Mouse (Mus musculus): Measurements from ENCODE around the gene Marcks.
A peak's percentile ranks its signal among the peaks of the same experiment; 100 is the strongest.

Marcks gene

DNA sequence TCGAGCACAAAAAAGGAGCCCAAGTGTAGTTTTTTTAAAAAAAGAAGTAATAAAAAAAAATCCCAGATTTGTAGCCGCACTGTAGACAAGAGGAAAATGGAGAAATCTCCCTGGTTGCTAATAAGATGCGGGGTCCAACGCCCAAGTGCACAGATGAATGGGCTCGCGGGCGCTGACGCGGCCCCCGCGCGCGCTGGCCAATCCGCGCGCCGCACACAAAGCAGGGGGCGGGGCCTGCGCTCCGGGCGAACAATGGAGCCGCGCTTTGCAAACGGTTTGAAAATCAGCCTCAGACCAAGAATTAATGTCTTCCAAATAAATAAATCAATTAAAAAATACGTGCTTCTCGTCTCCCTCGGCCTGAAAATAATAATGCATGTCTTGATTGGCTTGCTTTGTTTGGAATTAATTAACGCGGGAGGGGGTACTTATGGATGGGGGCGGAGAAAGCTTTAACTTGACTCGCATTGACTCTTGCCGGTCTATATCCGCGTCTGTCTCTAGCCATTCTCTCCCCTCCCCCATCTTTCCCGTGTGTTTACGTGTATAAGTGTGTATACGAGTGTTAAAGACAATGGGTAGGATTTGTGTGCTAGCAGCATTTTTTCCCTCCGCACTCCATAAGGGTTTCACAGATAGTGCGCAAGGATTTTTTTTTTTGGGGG lies at the start of gene Marcks:
Gene Marcks (minus strand): TSS at position 143 of the 665 bp plus-strand sequence.
- peak; percentile 89 for DNase-seq (ENCODE audit: low spot score in 2 of 2)

- no peak for DNase-seq (ENCODE audit: low spot score in 2 of 2)
These were observed 38.4 kb upstream of the Marcks start for GRCm38 (mm10) chr10:37177071-37177470.

GRCm38 (mm10) chr10:37172416-37172950 lies 33.8 kb upstream of the Marcks start:
- DNase-seq (ENCODE audit: low spot score in 2 of 2): no peak

DNA sequence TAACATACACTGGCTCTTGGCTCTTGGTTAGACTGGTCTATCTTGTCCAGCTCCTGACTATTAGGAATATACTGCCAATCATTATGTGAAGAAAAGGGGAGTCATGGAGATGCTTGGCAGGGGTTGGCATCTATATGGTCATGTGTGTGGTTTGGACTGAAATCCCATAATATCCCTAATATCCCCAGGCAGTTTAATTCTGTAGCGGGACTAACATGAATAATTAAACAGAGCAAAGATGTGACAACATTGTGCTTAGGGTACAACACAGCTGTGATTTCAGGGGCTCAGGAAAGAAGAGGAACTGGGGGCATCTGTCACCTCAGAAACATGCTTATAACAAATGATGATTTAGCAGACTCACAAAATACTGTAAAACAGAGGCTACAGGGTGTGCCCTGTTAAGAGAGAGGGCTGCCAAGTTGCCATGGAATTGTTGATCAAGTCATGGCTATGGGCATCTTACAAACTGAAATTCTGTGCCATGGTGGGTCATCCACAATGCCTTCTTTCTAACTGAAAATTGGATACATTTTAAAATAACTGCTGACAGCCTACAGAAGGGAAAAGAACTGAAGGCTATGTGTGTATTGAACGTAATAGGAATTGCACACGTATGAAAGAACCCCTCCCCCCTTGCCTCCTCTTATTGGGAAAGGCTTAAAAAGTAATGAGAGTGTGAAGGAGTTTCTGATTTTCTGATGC lies 33.1 kb upstream of the Marcks start:
- DNase-seq (ENCODE audit: low spot score in 2 of 2): no peak

DNA sequence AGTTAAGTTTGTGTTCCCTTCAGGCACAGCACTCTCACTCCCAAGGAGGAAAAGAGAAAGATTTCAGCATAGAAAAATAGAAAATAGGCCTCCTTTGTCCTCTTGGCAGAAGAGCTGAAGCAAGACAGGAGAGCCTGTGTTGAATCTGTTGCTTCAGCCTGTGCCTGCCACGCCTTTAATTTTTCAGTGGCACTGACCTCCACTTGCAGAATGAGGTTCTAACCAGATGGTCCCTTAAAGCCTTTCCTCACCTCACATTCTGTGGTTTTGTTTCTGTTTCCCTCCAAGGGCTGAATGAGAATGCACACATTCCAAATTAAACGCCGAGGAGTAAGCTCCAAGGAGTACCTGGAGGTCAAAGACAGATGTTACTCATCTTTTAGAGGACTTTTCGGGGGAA lies 32.2 kb upstream of the Marcks start:
- DNase-seq (ENCODE audit: low spot score in 2 of 2): no peak

GRCm38 (mm10) chr10:37170466-37170865 lies 31.7 kb upstream of the Marcks start:
- DNase-seq (ENCODE audit: low spot score in 2 of 2): peak in 1 of 2 experiments; percentile 23

DNA sequence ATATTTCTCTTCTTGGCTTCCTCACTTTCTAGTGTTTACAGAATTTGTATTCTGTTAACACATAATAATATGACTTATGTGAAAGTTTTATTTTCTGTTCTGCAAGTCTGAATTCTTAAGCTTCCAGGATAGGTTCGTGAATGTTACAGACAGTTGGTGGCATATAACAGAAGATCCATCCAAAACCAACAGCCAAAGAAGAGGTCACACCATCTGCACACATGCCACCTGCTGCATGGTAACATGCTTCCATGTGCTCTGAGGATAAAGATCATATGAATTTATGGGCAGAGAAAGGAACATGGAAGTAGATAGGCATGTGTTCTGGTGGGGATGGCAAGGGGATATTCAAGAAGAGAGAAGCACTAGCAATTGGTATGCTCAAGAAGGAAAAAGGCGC lies 28.8 kb upstream of the Marcks start:
- no peak for DNase-seq (ENCODE audit: low spot score in 2 of 2)

DNA sequence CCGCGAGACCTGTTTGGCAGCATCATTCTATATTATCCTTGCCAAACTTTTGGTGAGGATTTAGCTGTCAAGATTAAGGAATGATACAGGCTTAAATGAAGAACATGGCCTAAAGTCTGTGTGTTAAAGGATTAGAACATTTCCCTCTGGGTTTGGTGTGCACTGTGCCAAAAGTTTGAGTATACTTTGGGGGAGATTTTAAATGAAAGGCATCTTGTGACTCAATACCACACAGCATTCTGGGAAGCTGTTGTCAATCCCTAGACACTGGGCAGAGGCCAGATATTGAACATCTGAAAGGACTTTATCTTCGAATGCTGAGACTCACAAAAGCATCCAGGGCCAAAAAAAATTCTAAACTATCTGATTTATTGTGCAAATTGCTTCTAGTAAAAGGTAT lies 21.0 kb upstream of the Marcks start:
- DNase-seq (ENCODE audit: low spot score in 2 of 2): no peak

DNA sequence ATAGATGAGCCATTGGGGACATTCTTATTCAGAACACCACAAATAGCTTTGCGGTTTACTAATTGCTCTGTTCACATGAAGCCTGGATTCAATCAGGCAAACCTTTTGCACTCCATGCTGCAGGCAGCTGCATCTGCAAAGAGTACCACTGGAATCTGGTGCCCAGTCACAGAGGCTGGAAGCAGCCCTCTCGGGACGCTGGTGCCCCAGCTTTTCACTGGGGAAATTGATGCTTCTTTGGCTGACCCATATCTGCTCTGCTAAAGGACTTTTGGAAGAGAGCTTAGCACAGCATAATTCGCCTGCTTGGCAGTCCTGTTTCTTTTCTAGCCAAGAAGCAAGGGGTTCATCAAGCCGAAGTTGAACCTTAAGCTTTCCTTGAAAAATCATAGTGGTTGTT lies 18.4 kb upstream of the Marcks start:
- DNase-seq (ENCODE audit: low spot score in 2 of 2): no peak

- no peak for DNase-seq (ENCODE audit: low spot score in 2 of 2)
These were observed 16.4 kb upstream of the Marcks start for GRCm38 (mm10) chr10:37155131-37155530.

DNA sequence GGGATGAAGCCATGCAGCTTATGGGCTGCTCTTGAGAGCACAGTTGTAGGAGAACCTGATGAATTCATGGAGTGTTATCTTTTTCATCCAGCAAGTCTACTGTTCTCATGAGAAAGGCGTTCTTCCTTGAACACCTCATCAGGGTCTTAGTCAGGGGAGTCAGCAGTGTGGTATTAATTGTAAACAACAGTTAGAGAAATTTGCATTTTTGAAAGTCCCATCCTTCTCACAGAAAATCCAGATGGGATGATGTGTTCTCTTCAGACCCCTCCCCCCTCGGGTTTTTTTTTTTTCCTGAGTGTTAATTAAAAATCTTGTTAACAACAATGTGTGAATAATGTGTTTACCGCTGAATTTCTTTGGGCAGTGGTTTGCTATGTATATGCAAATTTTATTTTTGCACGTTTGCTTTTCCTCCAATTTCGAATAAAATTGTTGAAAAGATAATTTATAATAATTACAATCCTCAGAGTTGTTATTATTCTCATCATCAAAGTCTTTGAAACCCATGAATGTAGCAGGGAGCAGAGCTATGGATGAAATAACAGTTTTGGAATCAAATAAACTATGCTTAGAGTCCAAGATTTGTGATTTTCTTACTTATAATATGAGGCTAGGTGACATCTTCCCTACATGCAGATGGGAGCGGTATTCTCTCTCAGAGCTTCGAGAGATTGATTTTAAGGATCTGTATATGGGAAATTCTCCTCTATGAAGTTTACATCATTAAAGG lies 13.0 kb upstream of the Marcks start:
- no peak for DNase-seq (ENCODE audit: low spot score in 2 of 2)

GRCm38 (mm10) chr10:37148016-37148415 lies 9.3 kb upstream of the Marcks start:
- DNase-seq (ENCODE audit: low spot score in 2 of 2): no peak

DNA sequence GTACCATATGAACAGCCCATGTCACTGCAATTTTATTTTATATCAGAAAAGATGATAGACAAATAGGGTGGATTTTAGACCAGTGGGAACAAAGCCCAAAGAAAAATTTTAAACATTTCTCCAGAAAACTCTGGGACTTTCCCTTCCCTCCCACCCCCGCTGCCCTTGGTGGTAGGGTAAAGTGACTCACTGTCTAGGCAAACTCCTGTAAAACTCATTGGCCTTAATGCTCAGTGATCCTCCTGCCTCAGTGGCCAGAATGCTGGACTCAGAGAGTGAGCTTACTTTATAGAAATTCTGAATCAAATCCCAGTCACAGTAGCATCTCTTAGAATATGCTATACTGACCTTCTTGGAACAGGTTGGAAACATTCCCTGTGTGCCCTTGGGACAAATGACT lies 6.7 kb upstream of the Marcks start:
- DNase-seq (ENCODE audit: low spot score in 2 of 2): no peak

GRCm38 (mm10) chr10:37141621-37142020 lies 2.9 kb upstream of the Marcks start:
- DNase-seq (ENCODE audit: low spot score in 2 of 2): no peak

DNA sequence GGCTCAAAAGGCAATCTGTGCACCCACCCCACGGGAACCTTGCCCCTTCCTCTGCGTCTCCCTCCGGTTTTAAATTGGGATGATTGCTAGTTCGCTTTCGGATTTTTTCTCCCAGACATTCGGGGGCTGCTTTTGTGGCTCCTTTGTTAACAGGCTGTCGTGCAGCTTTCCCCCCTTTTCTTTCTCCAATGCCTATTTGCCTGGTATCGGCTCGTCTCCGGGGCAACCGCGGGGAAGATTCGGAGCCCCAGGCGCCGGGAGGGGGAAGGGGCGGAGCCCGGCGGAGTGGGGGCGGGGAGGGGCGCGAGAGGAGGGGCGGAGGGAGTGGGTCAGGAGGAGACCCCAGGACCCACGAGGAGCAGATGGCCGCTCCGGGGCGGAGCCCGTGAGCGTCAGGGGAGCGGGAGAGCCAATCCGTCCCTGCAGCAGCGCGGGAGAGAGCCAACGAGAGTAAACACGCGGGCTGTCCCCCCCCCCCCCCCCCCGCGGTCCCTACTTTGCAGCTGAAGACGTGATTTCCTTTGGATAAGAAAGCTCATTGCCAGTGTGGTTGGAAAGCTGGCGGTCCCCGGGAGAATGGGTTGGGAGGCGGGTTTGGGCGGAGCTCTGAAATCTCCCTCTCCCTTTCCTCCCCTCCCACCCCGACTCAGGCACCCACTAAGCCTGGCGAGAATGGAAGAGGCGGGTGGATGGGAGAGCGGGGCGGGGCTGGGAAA lies 2.2 kb upstream of the Marcks start:
- DNase-seq (ENCODE audit: low spot score in 2 of 2): peak; percentile 88 to 92

DNA sequence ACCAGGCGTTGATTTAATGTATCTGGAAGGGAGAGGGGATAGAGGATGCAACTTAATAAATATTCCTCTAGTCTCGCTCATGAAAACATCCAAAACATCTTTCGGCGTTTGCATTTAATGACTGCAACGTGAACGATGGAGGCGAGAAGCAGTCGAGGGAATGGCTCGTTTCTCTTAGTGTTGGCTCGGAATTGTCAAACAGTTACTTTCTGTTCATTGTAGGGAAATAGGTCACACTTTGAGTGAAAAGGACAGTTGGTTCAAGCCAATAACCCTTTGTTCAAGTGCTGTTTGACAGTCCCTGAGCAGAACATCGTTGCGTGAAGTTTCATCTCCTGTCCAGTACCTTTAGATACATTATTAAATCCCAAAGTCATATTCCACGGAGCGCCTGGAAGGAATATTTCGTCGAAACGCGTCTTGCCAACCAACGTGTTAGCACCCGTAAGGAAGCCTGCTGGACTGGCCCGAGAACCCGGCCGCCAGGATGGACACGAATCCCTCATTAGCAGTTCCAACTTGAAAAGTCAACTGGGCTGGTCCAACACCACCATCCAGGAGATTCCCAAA lies 1.5 kb upstream of the Marcks start:
- DNase-seq (ENCODE audit: low spot score in 2 of 2): no peak

- DNase-seq (ENCODE audit: low spot score in 2 of 2): no peak
These were observed 884 bp upstream of the Marcks start for GRCm38 (mm10) chr10:37139443-37140165.

DNA sequence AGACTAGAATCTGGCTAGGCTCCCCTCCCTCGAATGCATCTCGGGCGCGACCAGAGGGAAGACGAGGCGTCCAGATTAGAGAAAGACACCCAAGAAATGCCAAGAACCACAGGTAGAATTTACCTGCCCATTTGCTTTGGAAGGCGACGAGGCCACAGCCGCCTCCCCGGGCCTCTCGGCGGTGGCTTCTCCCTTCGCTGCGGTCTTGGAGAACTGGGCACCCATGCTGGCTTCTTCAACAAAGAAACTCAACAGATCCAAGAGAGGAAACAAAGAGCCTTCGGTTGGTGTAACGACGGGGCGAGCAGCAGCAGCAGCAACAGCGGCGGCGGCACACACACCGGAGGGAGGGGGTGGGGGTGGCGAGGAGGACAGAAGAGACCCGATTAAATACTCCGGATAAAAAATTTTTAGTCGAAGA lies 399 bp downstream of the Marcks start:
- no peak for DNase-seq (ENCODE audit: low spot score in 2 of 2)

- DNase-seq (ENCODE audit: low spot score in 2 of 2): peak; percentile 54 to 62
These were observed 999 bp downstream of the Marcks start for GRCm38 (mm10) chr10:37137531-37138310.

DNA sequence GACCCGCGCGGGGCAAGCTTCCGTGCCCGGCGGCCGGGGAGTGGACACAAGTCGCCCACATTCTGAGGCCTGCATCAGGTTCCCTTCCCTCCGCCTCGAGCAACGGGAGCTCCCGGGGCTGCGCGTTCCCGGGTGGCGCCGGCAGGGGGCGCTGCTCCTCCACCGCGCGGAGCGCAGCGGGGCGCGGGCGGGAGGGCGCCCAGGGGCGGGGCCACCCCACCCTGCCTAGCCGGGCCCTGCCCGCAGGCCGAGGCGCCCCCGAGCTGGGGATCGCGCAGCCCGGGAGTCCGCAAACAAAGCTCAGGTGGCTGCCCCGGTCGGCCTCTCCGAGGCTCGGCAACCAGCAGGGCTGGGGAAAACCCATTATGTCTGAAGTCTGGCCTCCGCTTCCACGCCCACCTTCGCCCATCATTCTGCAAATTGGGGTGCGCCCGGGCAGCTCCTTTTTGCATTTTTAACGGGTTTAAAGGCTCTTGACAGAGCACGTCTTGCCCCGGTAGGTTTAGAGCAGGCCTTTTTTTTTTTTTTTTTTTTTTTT lies 1.7 kb downstream of the Marcks start:
- DNase-seq (ENCODE audit: low spot score in 2 of 2): peak; percentile 93
